Mouse (Mus musculus): ENCODE results near the gene Rps27a. TPM values are rescaled to one million over a fixed set of nuclear protein-coding genes. Genes with fewer than 3 reads are reported as not detected.

Rps27a gene
- polyA plus RNA-seq, 1 experiment from 2014 or later = 929 TPM

DNA sequence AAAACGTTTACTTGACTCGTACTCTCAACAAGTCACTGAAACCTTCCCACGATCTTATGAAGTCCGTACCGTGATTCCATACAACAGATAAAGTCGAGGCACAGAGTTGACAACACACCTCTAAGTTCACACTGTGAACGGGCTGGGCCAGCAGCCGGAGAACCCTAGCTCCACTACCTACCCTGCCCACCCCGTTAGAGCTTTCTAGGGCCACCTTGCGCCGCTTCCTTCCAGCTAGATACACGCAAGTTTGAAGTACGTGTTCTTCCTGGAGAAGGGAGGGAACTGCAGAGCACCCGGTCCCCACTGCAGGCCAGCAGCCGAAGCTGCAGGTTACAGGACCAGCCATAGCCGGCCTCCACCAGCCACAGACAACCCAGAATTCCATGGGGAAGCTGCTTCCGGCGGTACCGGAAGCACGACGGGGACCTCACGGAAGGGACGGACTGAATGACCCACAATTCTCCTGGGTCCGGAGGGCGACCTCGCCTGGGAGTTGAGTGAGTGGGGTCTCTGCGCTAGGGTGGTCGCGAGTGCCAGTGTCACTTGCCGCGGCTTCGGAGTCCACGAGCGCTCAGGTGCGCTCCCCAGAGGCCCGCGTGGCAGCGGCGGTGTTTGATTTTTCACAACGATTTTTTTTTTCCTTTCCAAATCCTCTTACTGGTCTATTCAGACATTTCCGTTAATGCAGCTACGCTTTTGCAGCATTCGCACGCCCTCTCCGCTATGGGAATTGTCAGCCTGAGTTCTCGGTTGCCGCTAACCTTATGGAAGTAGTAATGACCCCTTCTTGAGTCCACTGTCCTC is 21.7 kb downstream of the Rps27a start, which contains the start of gene Mtif2:
TSS of gene Mtif2 (plus strand) at position 421 of the 807 bp plus-strand sequence.
- peak; percentile 89 for DNase-seq (ENCODE audit: low spot score)
- no peaks in the 10 kb centered on the region for H3K27me3 ChIP-seq (replicated peaks; ENCODE audit: control insufficient read depth, insufficient read depth, low read length)
- H3K27ac ChIP-seq (ENCODE audit: low read depth, low read length) = peak within 1 kb of the TSS; percentile 71
- no peaks in the 10 kb centered on the region for H3K9me3 ChIP-seq (replicated peaks; ENCODE audit: control insufficient read depth, low read length)
- peak within 1 kb of the TSS; percentile 69 for H3K4me3 ChIP-seq (ENCODE audit: low read depth, low read length)
- peaks cover 12% of the 10 kb centered on the region for H3K36me3 ChIP-seq (ENCODE audit: control insufficient read depth, insufficient read depth, low read length)
- peak within 1 kb of the TSS; percentile 84 for H3K9ac ChIP-seq (ENCODE audit: low read length)
- peaks cover 8% of the 10 kb centered on the region for H3K4me1 ChIP-seq (ENCODE audit: control insufficient read depth, insufficient read depth, low read length)
- peak; percentile 97 for ATAC-seq
- peak within 1 kb of the TSS; percentile 79 for H3K4me2 ChIP-seq (ENCODE audit: low read length)
- WGBS = 3% methylated on average over 47 of the region's 47 CpGs

DNA sequence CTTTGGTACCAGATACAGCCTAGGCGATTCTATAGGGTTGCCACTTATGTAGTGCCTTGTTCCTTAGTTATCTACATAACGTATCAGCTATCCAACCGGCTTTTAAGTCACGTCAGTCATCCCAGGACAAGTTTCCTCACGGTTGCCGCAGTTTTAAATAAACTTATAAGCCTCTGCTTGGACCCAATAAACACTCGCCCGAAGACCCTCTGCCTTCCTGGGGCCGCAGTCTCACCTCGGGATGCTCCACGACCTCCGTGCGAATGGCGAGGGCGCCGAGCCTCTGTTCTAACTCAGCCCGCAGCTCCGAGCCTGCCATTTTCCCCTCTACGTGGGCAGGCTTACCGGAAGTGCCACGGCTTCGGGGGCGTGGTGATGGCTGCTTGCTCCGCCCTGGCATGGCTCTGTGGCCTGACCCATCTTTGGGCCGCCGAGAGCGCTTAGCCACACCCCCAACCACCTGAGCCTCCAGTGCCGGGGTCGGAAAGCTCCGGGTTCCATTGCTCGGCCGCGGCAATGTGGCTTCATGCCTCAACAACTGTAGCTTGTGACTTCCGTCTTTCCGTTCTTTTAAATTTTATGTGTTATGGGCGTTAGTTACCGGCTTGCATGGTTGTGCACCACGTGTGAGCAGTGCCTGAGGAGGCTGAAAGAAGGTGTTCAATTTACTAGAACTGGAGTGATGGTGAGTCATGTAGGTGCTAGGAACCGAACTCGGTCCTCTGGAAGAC is 33.1 kb downstream of the Rps27a start, which contains the start of gene Prorsd1:
TSS of gene Prorsd1 (minus strand) at position 352 of the 731 bp plus-strand sequence.
- Histone ChIP-seq H3K27me3 (replicated peaks; ENCODE audit: control insufficient read depth, insufficient read depth, low read length) (no peaks in the 10 kb centered on the region), H3K9me3 (replicated peaks; ENCODE audit: control insufficient read depth, low read length) (peaks cover 5% of the 10 kb centered on the region; the same call in 1 of the 2 replicates), H3K27ac (ENCODE audit: low read depth, low read length) (0 out of 2 replicates have a peak within 1 kb of the TSS, but pooled peaks have one; percentile 21), H3K4me2 (ENCODE audit: low read length) (peak within 1 kb of the TSS; percentile 60), H3K4me3 (ENCODE audit: low read depth, low read length) (peak within 1 kb of the TSS; percentile 47), H3K4me1 (ENCODE audit: control insufficient read depth, insufficient read depth, low read length) (no peaks in the 10 kb centered on the region), H3K36me3 (ENCODE audit: control insufficient read depth, insufficient read depth, low read length) (peaks cover 15% of the 10 kb centered on the region), H3K9ac (ENCODE audit: low read length) (peak within 1 kb of the TSS; percentile 59)
- WGBS = 2% methylated on average over 40 of the region's 40 CpGs
- DNase-seq (ENCODE audit: low spot score) (peak; percentile 92), ATAC-seq (peak; percentile 99)

DNA sequence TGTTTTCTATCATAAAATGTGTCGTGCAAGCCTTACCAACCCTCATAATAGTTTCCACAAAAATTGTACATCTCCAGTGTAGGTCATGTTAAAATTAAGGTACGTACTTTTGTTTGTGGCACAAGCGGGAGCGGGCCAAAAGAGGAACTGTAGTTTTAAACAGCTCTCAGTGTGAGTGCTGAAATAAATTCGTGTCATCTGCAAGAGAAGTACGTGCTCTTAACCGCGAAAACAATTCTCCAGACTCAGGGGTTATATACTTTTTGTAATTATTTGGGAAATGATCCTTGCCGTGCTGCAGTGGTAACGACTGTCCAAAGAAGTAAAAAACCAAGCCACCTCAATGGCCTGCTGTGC is 33.6 kb downstream of the Rps27a start:
- Histone ChIP-seq H3K9me3 (replicated peaks; ENCODE audit: control insufficient read depth, low read length) (peaks cover 5% of the 10 kb centered on the region; the same call in 1 of the 2 replicates), H3K4me3 (ENCODE audit: low read depth, low read length) (peak overlapping the region; percentile 47), H3K9ac (ENCODE audit: low read length) (peak overlapping the region; percentile 59), H3K4me1 (ENCODE audit: control insufficient read depth, insufficient read depth, low read length) (no peaks in the 10 kb centered on the region), H3K27ac (ENCODE audit: low read depth, low read length) (no peak overlapping the region), H3K36me3 (ENCODE audit: control insufficient read depth, insufficient read depth, low read length) (peaks cover 17% of the 10 kb centered on the region), H3K4me2 (ENCODE audit: low read length) (peak overlapping the region; percentile 60), H3K27me3 (replicated peaks; ENCODE audit: control insufficient read depth, insufficient read depth, low read length) (no peaks in the 10 kb centered on the region)
- DNase-seq (ENCODE audit: low spot score) (no peak), ATAC-seq (no peak)
- 26% methylated on average over 10 of the region's 10 CpGs for WGBS

- DNase-seq (ENCODE audit: low spot score) = no peak
Observed at GRCm38 (mm10) chr11:29512818-29513535, 34.9 kb downstream of the Rps27a start.

GRCm38 (mm10) chr11:29509421-29509820 is 38.5 kb downstream of the Rps27a start:
- Histone ChIP-seq H3K4me1 (ENCODE audit: control insufficient read depth, insufficient read depth, low read length) (no peaks in the 10 kb centered on the region), H3K9me3 (replicated peaks; ENCODE audit: control insufficient read depth, low read length) (no peaks in the 10 kb centered on the region), H3K4me3 (ENCODE audit: low read depth, low read length) (no peak overlapping the region), H3K27ac (ENCODE audit: low read depth, low read length) (no peak overlapping the region), H3K4me2 (ENCODE audit: low read length) (no peak overlapping the region), H3K9ac (ENCODE audit: low read length) (no peak overlapping the region), H3K27me3 (replicated peaks; ENCODE audit: control insufficient read depth, insufficient read depth, low read length) (no peaks in the 10 kb centered on the region), H3K36me3 (ENCODE audit: control insufficient read depth, insufficient read depth, low read length) (peaks cover 38% of the 10 kb centered on the region)
- ATAC-seq (no peak), DNase-seq (ENCODE audit: low spot score) (no peak)
- 82% methylated on average over 1 of the region's 1 CpGs for WGBS

More at GRCm38 (mm10) chr11:29512818-29513535, 34.9 kb downstream of the Rps27a start:
- no peak overlapping the region for H3K9ac ChIP-seq (ENCODE audit: low read length)
- H3K27me3 ChIP-seq (replicated peaks; ENCODE audit: control insufficient read depth, insufficient read depth, low read length) = no peaks in the 10 kb centered on the region
- H3K4me1 ChIP-seq (ENCODE audit: control insufficient read depth, insufficient read depth, low read length) = no peaks in the 10 kb centered on the region
- no peak overlapping the region for H3K4me3 ChIP-seq (ENCODE audit: low read depth, low read length)
- H3K9me3 ChIP-seq (replicated peaks; ENCODE audit: control insufficient read depth, low read length) = no peaks in the 10 kb centered on the region
- peaks cover 17% of the 10 kb centered on the region for H3K36me3 ChIP-seq (ENCODE audit: control insufficient read depth, insufficient read depth, low read length)
- H3K4me2 ChIP-seq (ENCODE audit: low read length) = no peak overlapping the region
- WGBS = 90% methylated on average over 4 of the region's 4 CpGs
- no peak overlapping the region for H3K27ac ChIP-seq (ENCODE audit: low read depth, low read length)
- no peak for ATAC-seq

- 97% methylated on average over 2 of the region's 2 CpGs for WGBS
- Histone ChIP-seq H3K4me1 (ENCODE audit: control insufficient read depth, insufficient read depth, low read length) (no peaks in the 10 kb centered on the region), H3K9ac (ENCODE audit: low read length) (no peak overlapping the region), H3K27me3 (replicated peaks; ENCODE audit: control insufficient read depth, insufficient read depth, low read length) (no peaks in the 10 kb centered on the region), H3K27ac (ENCODE audit: low read depth, low read length) (no peak overlapping the region), H3K9me3 (replicated peaks; ENCODE audit: control insufficient read depth, low read length) (no peaks in the 10 kb centered on the region), H3K36me3 (ENCODE audit: control insufficient read depth, insufficient read depth, low read length) (peaks cover 48% of the 10 kb centered on the region), H3K4me3 (ENCODE audit: low read depth, low read length) (no peak overlapping the region), H3K4me2 (ENCODE audit: low read length) (no peak overlapping the region)
- no peak for DNase-seq (ENCODE audit: low spot score)
- ATAC-seq = no peak
Observed at GRCm38 (mm10) chr11:29504899-29505625, 42.8 kb downstream of the Rps27a start.

DNA sequence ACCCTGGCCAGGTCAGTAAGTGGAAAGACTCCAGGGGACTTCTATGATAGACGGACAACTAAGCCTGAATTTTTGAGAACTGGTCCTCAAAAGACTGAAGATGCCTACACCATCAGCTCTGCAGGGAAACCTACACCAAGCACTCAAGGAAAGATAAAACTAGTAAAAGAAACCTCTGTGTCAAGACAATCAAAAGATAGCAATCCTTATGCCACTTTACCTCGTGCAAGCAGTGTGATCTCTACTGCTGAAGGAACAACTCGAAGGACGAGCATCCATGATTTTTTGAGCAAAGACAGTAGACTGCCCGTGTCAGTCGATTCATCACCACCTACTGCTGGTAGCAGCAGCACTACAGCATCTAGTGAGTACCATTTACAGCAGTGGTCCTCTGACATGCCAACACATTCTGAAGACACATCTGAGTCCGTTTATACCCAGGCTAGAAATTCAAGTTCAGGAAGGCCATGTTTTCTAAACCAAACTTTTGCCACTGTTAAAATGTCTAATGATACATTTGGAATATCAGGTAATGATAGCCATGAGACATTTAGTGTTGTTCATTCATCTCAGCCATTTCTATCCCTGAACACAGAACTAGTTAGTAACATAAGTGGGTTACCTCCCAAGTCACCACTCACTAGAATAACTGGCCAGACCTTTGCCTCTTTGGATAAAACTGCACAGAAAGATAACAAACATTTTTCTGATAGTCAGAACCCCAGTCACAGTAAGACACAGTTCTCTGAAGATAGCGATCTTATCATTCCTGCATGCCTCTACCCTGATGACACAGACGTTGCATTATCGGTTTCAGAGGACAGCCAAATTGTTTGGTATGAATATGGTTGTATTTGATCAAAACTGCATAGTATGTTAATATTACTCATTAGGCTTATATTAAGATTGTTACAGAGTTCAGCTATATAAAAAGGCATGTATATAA is 43.7 kb downstream of the Rps27a start:
- DNase-seq (ENCODE audit: low spot score) (no peak), ATAC-seq (no peak)
- 92% methylated on average over 10 of the region's 10 CpGs for WGBS
- no peak overlapping the region for H3K27ac ChIP-seq (ENCODE audit: low read depth, low read length)
- H3K9me3 ChIP-seq (replicated peaks; ENCODE audit: control insufficient read depth, low read length) = no peaks in the 10 kb centered on the region
- H3K36me3 ChIP-seq (ENCODE audit: control insufficient read depth, insufficient read depth, low read length) = peaks cover 50% of the 10 kb centered on the region
- H3K4me2 ChIP-seq (ENCODE audit: low read length) = no peak overlapping the region
- H3K4me3 ChIP-seq (ENCODE audit: low read depth, low read length) = no peak overlapping the region
- no peaks in the 10 kb centered on the region for H3K27me3 ChIP-seq (replicated peaks; ENCODE audit: control insufficient read depth, insufficient read depth, low read length)
- H3K9ac ChIP-seq (ENCODE audit: low read length) = no peak overlapping the region
- no peaks in the 10 kb centered on the region for H3K4me1 ChIP-seq (ENCODE audit: control insufficient read depth, insufficient read depth, low read length)
